Mouse (Mus musculus): ENCODE data around the gene Snx12. TPM values are rescaled to one million over a fixed set of nuclear protein-coding genes. Genes with fewer than 3 reads are reported as not detected.

Gene Snx12
- polyA plus RNA-seq, 1 experiment from 2014 or later = 30.7 TPM

DNA sequence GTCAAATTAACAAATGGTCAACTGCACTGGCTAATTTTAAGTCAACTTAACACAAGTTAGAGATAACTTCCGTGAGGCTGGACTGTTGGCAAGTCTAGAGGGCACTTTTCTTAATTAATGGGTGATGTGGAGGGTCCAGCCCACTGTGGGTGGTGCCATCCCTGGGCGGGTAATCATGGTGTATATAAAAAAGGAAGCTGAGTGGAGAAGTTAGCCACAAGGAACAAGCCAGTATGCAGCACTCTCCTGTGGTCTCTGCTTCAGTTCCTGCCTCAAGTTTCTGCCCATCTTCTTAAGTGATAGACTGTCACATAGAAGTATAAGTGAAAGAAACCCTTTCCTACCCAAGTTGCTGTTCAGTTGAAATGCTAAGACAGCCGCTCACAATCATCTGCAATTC is 33.1 kb downstream of the Snx12 start:
- no peak for DNase-seq (ENCODE audit: low spot score)
- H3K4me1 ChIP-seq (ENCODE audit: insufficient read depth, low read depth, low read length) = no peaks in the 10 kb centered on the region
- ATAC-seq = no peak
- TF ChIP-seq CTCF (IDR thresholded peaks at IDR 0.05) = no peak
- TF ChIP-seq EP300 (IDR thresholded peaks at IDR 0.05) = no peak
- no peak overlapping the region for H3K4me3 ChIP-seq (ENCODE audit: low read depth, low read length)
- H3K36me3 ChIP-seq (ENCODE audit: insufficient read depth, low read length) = no peaks in the 10 kb centered on the region
- H3K27me3 ChIP-seq (replicated peaks; ENCODE audit: insufficient read depth, low read length) = no peaks in the 10 kb centered on the region
- no peak overlapping the region for H3K4me2 ChIP-seq (replicated peaks; ENCODE audit: low read depth, low read length)
- H3K27ac ChIP-seq (ENCODE audit: low read length) = no peak overlapping the region
- 75% methylated on average over 3 of the region's 3 CpGs for WGBS
- no peak overlapping the region for H3K9ac ChIP-seq (replicated peaks; ENCODE audit: low read depth)
- H3K9me3 ChIP-seq (ENCODE audit: low read length) = no peaks in the 10 kb centered on the region

DNA sequence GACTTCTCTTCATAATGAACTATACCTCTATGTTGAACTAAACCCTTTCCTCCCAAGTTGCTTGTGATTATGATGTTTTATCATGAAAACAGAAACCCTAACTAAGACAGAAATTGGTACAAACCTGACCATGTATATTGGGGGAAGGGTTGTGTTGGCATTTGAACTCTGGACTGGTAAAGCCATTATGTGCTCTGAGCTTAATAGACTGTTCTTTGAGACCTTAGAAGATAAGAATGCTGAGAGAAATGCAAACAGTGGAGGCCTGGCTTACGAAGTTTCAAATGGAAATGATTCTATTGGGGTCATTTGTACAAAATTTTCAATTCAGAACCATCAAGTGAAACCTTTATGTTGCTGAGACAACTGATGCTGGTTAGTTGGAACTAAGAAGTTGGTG is 34.7 kb downstream of the Snx12 start:
- Histone ChIP-seq H3K4me2 (replicated peaks; ENCODE audit: low read depth, low read length) (no peak overlapping the region), H3K4me1 (ENCODE audit: insufficient read depth, low read depth, low read length) (no peaks in the 10 kb centered on the region), H3K9ac (replicated peaks; ENCODE audit: low read depth) (no peak overlapping the region), H3K27me3 (replicated peaks; ENCODE audit: insufficient read depth, low read length) (no peaks in the 10 kb centered on the region), H3K4me3 (ENCODE audit: low read depth, low read length) (no peak overlapping the region), H3K27ac (ENCODE audit: low read length) (no peak overlapping the region), H3K36me3 (ENCODE audit: insufficient read depth, low read length) (no peaks in the 10 kb centered on the region), H3K9me3 (ENCODE audit: low read length) (no peaks in the 10 kb centered on the region)
- ATAC-seq = no peak
- no peak for DNase-seq (ENCODE audit: low spot score)
- 44% methylated on average over 1 of the region's 1 CpGs for WGBS
- TF ChIP-seq EP300 (IDR thresholded peaks at IDR 0.05) (no peak), CTCF (IDR thresholded peaks at IDR 0.05) (no peak)

DNA sequence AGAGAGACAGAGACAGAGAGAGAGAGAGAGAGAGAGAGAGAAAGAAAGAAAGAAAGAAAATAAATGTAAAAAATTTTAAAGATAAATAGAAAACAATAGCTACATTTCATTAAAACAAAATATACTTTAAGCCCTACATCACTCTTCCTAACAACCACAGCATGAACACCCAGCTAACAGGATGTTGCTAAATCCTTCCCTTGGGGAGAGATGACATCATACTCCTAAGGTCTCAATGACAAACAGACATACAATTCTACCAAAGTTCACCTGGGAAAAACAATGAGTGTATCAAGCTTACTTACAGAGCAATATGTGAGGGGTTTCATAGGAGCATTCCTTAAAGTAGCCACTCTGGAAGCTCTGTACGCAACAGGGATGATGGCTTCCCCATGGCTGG is 49.0 kb downstream of the Snx12 start:
- Histone ChIP-seq H3K36me3 (ENCODE audit: insufficient read depth, low read length) (no peaks in the 10 kb centered on the region), H3K9me3 (ENCODE audit: low read length) (no peaks in the 10 kb centered on the region), H3K27me3 (replicated peaks; ENCODE audit: insufficient read depth, low read length) (no peaks in the 10 kb centered on the region), H3K4me3 (ENCODE audit: low read depth, low read length) (no peak overlapping the region), H3K9ac (replicated peaks; ENCODE audit: low read depth) (no peak overlapping the region), H3K4me1 (ENCODE audit: insufficient read depth, low read depth, low read length) (no peaks in the 10 kb centered on the region), H3K4me2 (replicated peaks; ENCODE audit: low read depth, low read length) (no peak overlapping the region), H3K27ac (ENCODE audit: low read length) (no peak overlapping the region)
- 97% methylated on average over 1 of the region's 1 CpGs for WGBS
- ATAC-seq = no peak
- TF ChIP-seq EP300 (IDR thresholded peaks at IDR 0.05) (no peak), CTCF (IDR thresholded peaks at IDR 0.05) (no peak)
- no peak for DNase-seq (ENCODE audit: low spot score)

DNA sequence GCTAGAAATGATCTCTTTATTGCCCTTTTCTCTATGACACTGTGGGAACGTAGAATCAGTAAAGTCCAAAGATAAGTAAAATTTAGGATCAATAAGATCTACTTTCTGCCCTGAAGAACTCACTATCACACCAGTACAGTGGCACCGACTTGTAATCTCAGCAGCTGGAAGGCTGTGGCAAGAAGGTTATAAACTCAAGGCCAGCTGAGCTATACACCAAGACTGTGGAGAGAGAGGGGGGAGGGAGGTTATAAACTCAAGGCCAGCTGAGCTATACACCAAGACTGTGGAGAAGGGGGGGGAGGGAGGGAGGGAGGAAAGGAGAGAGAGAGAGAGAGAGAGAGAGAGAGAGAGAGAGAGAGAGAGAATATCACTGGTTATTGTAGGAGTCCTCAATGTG is 53.9 kb downstream of the Snx12 start:
- 69% methylated on average over 2 of the region's 2 CpGs for WGBS
- no peak overlapping the region for H3K27ac ChIP-seq (ENCODE audit: low read length)
- H3K9ac ChIP-seq (replicated peaks; ENCODE audit: low read depth) = no peak overlapping the region
- H3K4me1 ChIP-seq (ENCODE audit: insufficient read depth, low read depth, low read length) = no peaks in the 10 kb centered on the region
- no peaks in the 10 kb centered on the region for H3K36me3 ChIP-seq (ENCODE audit: insufficient read depth, low read length)
- H3K4me2 ChIP-seq (replicated peaks; ENCODE audit: low read depth, low read length) = no peak overlapping the region
- TF ChIP-seq EP300 (IDR thresholded peaks at IDR 0.05) (no peak), CTCF (IDR thresholded peaks at IDR 0.05) (no peak)
- DNase-seq (ENCODE audit: low spot score) (no peak), ATAC-seq (no peak)
- H3K4me3 ChIP-seq (ENCODE audit: low read depth, low read length) = no peak overlapping the region
- H3K9me3 ChIP-seq (ENCODE audit: low read length) = no peaks in the 10 kb centered on the region
- H3K27me3 ChIP-seq (replicated peaks; ENCODE audit: insufficient read depth, low read length) = no peaks in the 10 kb centered on the region

DNA sequence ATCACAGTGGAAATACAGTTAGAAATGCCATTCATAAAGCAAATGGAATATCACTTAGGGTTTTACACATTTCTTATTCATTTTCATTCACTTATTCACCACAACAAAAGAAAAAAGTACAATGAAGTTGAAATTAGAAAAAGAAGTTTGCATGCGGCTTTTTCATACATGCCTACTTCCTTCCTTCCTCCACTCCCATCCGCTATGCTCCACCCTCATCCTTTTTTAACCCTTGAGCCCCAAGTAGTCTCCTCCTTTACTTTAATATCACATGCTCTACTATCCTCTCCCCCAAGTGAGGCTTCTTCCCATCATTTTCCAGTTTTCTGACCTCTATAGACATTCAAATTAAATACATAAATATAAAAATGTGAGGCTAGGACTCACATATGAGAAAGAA is 58.6 kb downstream of the Snx12 start:
- DNase-seq (ENCODE audit: low spot score) (no peak), ATAC-seq (no peak)
- no peak for TF ChIP-seq EP300 (IDR thresholded peaks at IDR 0.05)
- TF ChIP-seq CTCF (IDR thresholded peaks at IDR 0.05) = no peak
- Histone ChIP-seq H3K9ac (replicated peaks; ENCODE audit: low read depth) (no peak overlapping the region), H3K27me3 (replicated peaks; ENCODE audit: insufficient read depth, low read length) (no peaks in the 10 kb centered on the region), H3K9me3 (ENCODE audit: low read length) (no peaks in the 10 kb centered on the region), H3K27ac (ENCODE audit: low read length) (no peak overlapping the region), H3K36me3 (ENCODE audit: insufficient read depth, low read length) (no peaks in the 10 kb centered on the region), H3K4me2 (replicated peaks; ENCODE audit: low read depth, low read length) (no peak overlapping the region), H3K4me1 (ENCODE audit: insufficient read depth, low read depth, low read length) (no peaks in the 10 kb centered on the region), H3K4me3 (ENCODE audit: low read depth, low read length) (no peak overlapping the region)
- 51% methylated on average over 2 of the region's 2 CpGs for WGBS

DNA sequence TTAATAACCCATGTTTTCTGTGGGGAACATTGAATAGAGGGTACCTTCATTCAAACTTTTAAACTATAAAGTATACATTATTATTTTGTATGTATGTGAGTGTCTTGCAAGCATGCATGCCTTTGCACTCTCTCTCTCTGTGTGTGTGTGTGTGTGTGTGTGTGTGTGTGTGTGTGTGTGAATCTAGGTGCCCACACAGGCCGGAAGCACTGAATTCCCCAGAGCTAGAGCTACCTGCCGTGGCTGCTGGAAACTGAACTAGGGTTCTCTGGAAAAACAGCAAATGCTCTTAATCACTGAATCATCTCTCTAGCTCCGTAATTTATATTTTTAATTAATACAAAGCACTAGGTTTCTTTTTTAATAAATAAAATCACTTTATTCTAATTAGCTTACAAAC is 59.1 kb downstream of the Snx12 start:
- Histone ChIP-seq H3K4me2 (replicated peaks; ENCODE audit: low read depth, low read length) (no peak overlapping the region), H3K4me1 (ENCODE audit: insufficient read depth, low read depth, low read length) (no peaks in the 10 kb centered on the region), H3K36me3 (ENCODE audit: insufficient read depth, low read length) (no peaks in the 10 kb centered on the region), H3K9ac (replicated peaks; ENCODE audit: low read depth) (no peak overlapping the region), H3K9me3 (ENCODE audit: low read length) (no peaks in the 10 kb centered on the region), H3K4me3 (ENCODE audit: low read depth, low read length) (no peak overlapping the region), H3K27me3 (replicated peaks; ENCODE audit: insufficient read depth, low read length) (no peaks in the 10 kb centered on the region), H3K27ac (ENCODE audit: low read length) (no peak overlapping the region)
- TF ChIP-seq EP300 (IDR thresholded peaks at IDR 0.05) (no peak), CTCF (IDR thresholded peaks at IDR 0.05) (no peak)
- DNase-seq (ENCODE audit: low spot score) (no peak), ATAC-seq (no peak)
- 59% methylated on average over 3 of the region's 3 CpGs for WGBS

DNA sequence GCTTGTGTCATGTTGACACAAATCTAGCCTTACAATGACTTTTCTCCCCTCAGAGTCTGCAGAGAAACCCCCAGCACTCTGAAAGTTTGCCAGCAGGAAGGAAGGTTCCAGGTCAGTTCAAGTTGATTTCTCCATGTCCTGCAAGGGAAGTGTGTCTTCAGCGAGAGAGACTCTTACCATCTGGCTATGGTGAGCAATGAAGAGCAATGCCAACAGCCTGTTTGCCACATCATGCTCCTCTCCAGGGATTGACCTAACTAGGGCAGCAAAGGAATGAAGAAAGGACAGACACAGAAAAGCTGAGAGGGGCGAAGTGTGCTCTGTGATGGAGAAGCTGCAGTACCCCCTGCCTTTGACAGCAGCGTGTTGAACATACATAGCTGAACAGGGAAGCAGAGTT is 59.8 kb downstream of the Snx12 start:
- no peak for DNase-seq (ENCODE audit: low spot score)
- 84% methylated on average over 3 of the region's 3 CpGs for WGBS
- TF ChIP-seq CTCF (IDR thresholded peaks at IDR 0.05) (no peak), EP300 (IDR thresholded peaks at IDR 0.05) (no peak)

More for the DNA sequence above, 59.8 kb downstream of the Snx12 start:
- no peaks in the 10 kb centered on the region for H3K36me3 ChIP-seq (ENCODE audit: insufficient read depth, low read length)
- H3K27ac ChIP-seq (ENCODE audit: low read length) = no peak overlapping the region
- no peak overlapping the region for H3K4me2 ChIP-seq (replicated peaks; ENCODE audit: low read depth, low read length)
- no peaks in the 10 kb centered on the region for H3K4me1 ChIP-seq (ENCODE audit: insufficient read depth, low read depth, low read length)
- H3K9ac ChIP-seq (replicated peaks; ENCODE audit: low read depth) = no peak overlapping the region
- no peak overlapping the region for H3K4me3 ChIP-seq (ENCODE audit: low read depth, low read length)
- ATAC-seq = no peak
- H3K9me3 ChIP-seq (ENCODE audit: low read length) = no peaks in the 10 kb centered on the region
- no peaks in the 10 kb centered on the region for H3K27me3 ChIP-seq (replicated peaks; ENCODE audit: insufficient read depth, low read length)

All from lung, postnatal 0 days (tissue).